Mouse (Mus musculus): ENCODE results near the gene Ranbp17.

Gene Ranbp17

DNA sequence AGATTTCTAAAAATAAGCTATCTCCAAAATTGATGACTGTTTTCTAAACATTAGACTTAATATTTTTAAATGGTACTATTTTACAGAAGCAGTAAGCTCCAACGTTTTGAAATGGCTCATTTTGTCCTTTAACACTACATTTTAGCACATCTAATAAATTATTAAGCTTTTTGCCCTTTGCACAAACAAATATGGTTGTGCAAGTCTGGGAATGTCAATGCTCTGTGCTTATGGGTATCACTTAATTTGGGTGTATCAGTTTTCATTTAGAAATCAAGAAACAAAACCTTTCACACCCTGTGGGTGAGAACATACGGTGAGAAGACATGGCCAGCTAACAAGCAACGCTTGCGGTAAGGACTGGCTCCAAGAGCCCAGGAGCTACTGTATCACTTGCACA lies 108.9 kb downstream of the Ranbp17 start:
- no peak for DNase-seq (ENCODE audit: low read depth, low spot score)

GRCm38 (mm10) chr11:33399346-33399745 lies 114.2 kb downstream of the Ranbp17 start:
- no peak for DNase-seq (ENCODE audit: low read depth, low spot score)

- peak; percentile 1 for DNase-seq (ENCODE audit: low read depth, low spot score)
Measured at GRCm38 (mm10) chr11:33398701-33399100, 114.8 kb downstream of the Ranbp17 start.

GRCm38 (mm10) chr11:33396275-33396674 lies 117.3 kb downstream of the Ranbp17 start:
- no peak for DNase-seq (ENCODE audit: low read depth, low spot score)

- no peak for DNase-seq (ENCODE audit: low read depth, low spot score)
Measured at GRCm38 (mm10) chr11:33394093-33394492, 119.5 kb downstream of the Ranbp17 start.

GRCm38 (mm10) chr11:33388685-33389084 lies 124.9 kb downstream of the Ranbp17 start:
- DNase-seq (ENCODE audit: low read depth, low spot score), result no peak

DNA sequence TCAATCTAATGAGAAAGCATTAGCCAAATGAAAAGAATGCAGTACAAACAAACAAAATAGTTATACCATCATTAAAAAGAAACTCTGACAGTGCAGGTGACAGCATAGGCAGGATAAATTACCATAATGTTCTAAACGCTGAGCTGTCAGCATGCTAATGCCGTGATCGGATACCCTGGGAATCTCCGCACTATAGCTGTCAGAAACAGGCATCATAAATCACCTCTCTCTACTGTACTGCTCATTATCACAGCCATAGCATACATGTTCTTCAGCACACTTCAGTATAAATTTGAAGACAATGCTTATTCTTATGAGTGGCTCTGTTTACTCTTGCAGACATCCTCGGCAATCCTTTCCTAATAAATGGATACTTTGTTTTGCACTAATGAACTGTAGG lies 151.7 kb downstream of the Ranbp17 start:
- DNase-seq (ENCODE audit: low read depth, low spot score), result no peak

DNA sequence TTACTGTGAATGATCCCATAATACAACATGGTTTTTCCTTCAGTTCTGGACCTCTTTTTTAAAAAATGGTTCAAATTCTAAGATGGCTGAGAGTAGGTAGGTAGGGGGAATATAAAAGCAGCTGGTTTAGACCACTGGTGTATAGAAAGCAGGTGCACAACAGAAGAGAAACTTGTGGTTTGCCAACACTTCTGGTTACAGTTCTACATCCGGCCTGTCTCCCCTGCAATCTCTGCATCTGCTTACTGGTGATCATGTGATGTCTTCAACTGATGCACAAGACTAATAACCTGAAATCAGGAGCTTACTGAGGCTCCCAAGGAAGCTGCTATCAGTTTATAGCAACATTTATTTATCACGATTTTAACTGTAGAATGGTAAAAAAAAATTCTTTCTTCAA lies 164.3 kb downstream of the Ranbp17 start:
- DNase-seq (ENCODE audit: low read depth, low spot score), result no peak

GRCm38 (mm10) chr11:33342061-33342460 lies 171.5 kb downstream of the Ranbp17 start:
- DNase-seq (ENCODE audit: low read depth, low spot score), result no peak

DNA sequence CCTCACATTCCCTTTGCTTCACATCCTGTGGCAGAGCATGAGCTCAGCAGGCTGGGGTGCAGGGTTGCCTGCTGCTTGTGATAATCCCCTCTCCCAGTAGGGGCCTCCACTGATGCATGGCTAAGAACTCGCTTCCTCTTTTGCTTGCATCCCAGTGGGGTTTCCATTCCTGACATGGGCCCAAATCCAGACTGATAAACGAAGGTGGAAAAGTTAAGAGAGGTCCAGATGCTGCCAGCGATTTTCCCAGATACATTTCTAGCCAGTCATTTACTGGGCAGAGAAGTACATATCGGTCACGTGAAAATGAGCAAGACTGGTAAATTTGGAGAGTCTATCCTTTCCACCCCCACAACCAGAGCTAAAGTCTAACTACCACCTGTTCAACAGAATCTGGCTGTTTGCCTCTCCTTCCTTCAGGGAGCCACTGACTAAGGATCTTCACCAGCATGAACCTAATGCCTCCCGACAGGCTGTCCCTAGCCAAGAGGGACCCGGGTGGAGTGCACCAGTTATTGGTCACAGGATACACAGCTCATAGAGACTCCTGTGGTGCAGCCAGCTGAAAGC lies 176.9 kb downstream of the Ranbp17 start:
- DNase-seq (ENCODE audit: low read depth, low spot score), result peak; percentile 2

DNA sequence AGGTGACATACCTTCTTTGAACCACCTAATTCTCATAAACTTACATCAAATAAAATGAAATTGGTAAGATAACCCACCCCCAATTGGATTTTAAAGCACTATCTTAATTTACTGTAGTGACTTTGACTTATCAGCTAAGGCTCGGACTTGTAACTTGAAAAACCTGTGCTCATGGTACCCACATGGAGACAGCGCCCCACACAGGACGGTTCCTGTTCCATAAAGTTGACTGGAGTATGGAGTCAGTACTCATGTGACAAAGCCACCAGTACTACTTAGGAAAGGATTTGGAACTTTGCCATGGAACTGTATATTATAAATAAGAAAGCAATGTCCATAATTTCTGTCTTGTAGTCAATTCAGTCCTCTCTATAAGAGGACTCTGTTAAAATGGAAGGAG lies 177.9 kb downstream of the Ranbp17 start:
- no peak for DNase-seq (ENCODE audit: low read depth, low spot score)

GRCm38 (mm10) chr11:33332137-33332536 lies 181.4 kb downstream of the Ranbp17 start:
- DNase-seq (ENCODE audit: low read depth, low spot score), result no peak

- no peak for DNase-seq (ENCODE audit: low read depth, low spot score)
Measured at GRCm38 (mm10) chr11:33319006-33319611, 194.4 kb downstream of the Ranbp17 start.

DNA sequence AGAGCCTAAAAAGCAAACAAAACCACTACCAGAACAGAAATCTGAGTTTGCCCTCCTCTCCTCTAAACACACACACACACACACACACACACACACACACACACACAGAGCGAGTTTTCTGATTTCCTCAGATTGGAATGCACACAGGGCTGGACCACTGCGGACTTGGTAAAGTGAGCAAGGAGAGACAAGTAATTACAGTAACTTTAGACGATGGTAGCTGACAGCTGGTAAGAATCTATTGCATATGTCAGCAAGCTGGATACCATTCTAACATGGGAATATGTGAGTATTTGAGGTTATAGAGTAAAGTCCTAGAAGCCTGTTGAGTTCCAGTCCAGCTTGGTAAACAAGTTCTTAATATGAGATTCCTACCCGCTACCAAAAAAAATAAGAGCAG lies 204.0 kb downstream of the Ranbp17 start:
- no peak for DNase-seq (ENCODE audit: low read depth, low spot score)

DNA sequence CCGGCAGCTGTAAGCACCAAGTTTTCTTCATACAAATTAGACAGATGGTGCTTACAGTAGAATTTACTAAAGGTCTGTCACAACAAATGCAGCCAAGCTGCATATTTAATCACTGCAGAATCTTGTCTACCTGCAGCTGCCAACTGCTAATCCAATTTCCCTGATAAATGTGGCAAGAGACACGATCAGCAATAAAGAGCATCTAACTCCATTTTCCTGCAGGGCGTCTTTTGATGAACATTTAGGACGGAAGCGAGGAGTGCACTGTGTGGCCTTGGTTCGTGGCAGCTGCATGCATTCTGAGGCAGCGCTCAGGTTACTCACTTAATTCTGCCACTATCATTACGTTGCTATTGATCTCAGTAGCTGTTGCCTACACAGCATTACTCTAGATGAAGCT lies 212.7 kb downstream of the Ranbp17 start:
- DNase-seq (ENCODE audit: low read depth, low spot score), result no peak

DNA sequence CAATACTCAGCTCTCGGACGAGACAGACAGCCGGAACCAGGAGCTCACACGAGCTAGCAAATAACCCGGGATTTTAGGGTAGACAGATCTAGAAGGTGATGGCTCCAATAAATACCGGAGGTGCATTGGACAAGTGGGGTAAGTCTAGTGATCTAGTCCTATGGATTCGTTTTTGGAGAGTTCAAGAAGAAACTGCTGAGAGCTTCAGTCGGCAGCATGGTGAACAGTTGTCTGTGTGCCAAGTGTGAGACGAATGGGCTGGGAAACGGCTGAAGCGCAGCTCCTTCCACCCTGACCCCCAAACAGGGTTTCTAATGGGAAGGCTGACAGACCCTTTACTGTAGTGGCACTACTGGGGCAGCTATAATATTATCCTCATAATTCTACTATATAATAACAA lies 214.2 kb downstream of the Ranbp17 start:
- no peak for DNase-seq (ENCODE audit: low read depth, low spot score)

- DNase-seq (ENCODE audit: low read depth, low spot score), result no peak
Measured at GRCm38 (mm10) chr11:33297121-33297520, 216.4 kb downstream of the Ranbp17 start.

DNA sequence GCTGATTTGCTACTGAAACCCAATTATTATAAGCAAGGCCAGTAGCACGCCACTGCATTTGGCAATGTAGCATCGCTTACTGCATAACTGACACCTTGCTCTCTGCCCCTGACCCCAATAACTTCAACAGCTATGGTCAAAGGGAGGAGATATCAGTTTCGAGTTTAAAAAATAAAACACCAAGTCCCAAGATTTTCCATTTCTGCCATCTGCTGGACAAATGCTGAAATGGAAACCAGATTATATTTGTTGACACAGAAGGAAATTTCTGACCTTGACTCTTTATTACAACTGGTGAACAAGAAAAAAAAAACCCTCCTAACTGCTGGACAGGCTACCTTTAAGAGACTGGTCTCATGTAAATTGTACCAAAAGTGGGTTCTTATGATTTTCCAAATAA lies 218.1 kb downstream of the Ranbp17 start:
- peak; percentile 48 for DNase-seq (ENCODE audit: low read depth, low spot score)

DNA sequence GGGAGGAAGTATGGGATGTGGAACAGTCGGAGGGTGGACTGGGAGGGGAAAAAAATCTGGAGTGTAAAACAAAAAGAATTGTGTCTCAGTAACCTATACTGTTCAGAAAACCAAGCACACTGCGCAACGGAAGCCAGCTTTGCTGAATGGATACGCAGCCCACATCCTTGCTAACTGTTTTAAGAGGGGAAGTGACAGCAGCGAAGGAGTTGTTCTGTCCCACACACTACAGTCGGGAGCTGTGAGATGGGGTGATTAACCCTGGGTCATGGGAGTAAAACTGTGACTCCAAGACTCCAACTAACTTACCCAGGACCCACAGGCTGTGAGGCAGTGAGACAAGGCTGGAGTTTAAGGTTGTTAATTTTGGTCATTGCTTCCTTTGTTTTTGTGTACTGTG lies 219.5 kb downstream of the Ranbp17 start:
- no peak for DNase-seq (ENCODE audit: low read depth, low spot score)

GRCm38 (mm10) chr11:33278571-33278970 lies 235.0 kb downstream of the Ranbp17 start:
- no peak for DNase-seq (ENCODE audit: low read depth, low spot score)

DNA sequence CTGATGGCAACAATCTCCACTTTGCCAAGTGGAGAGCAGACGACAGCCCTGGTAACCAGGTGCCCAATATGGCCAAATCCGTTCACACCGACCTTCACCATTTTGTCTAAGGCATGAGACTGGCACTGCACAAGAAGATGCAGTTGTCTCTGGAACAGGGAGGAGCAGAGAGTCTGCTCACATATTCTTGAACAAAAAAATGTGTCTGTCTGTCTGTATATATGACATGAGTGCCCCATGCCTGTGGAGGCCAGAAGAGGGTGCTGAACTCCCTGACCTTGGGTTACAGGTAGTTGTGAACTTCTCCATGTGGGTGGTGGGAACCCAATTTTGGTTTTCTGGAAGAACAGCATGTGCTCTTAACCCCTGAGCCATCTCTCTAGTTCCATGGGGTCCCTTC lies 236.9 kb downstream of the Ranbp17 start, which contains the start of gene Gm12117:
Gene Gm12117, minus strand, starts transcription at position 101 of the 400 bp plus-strand sequence.
- no peak for DNase-seq (ENCODE audit: low read depth, low spot score)

GRCm38 (mm10) chr11:33274816-33275215 lies 238.7 kb downstream of the Ranbp17 start:
- no peak for DNase-seq (ENCODE audit: low read depth, low spot score)

DNA sequence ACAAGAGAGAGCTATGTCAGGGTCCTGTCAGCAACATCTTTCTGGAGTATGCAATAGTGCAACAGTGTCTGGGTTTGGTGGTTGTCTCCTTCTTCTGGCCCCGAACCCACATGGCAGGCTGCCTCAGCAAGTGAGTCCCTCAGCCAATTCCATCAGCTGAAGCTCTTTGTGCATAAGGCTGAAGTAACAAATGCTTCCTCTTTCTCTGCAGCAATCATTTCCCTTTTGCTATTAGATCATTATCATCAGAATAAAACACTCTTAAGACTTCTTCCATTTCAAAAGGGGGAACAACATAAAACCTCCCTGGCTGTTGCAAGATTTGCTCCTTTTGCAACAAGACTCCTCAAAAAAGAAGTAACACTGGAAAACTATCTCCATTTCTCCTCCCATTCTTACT lies 239.3 kb downstream of the Ranbp17 start:
- DNase-seq (ENCODE audit: low read depth, low spot score), result no peak

GRCm38 (mm10) chr11:33240295-33240694 lies 273.3 kb downstream of the Ranbp17 start:
- no peak for DNase-seq (ENCODE audit: low read depth, low spot score)
